Mouse (Mus musculus) natural killer cell, adult 2 months (primary cell): ENCODE measurements around the gene Rimbp3.
"Not testable (repeated sequence)": the region's sequence is repeated elsewhere in the genome, so short reads cannot be mapped to it uniquely, and the experiment has no call there.

Experiments
- DNase-seq, 2 experiments: peaks; one replicate each; pipeline ENCODE4 v3.0.0; 2022; ENCODE audit warnings: low spot score in 2 of 2

The Rimbp3 gene

DNA sequence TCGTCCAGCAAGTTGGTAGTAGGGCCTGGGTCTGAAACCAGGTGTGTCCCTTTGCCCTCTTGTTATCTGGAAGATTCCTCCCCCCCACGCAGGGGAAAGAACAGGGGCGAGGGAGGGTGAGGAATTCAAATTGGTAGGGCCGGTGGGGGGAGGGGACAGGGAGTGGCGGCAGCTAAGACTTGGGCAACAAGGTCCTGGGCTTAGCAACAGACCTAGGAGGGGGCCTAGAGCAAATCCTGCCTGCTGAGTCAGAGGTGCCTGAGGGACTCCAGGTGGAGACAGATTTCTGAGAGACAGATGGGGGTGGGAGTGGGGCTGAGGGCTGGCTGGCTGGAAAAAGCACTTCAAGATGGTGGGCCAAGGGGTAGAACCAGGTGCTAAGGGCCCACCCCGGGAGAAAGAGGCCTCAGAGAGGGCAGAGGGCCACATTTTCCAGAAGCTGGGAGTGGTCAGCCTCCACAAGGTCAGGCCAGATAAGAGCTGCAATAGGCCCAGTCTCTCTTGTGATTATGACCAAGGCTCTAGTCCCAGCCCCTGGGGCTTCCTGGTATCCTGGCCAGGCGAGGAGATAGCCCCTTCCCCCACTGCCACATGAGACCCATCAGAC lies 11.8 kb downstream of the Rimbp3 start:
- DNase-seq, result no peak

DNA sequence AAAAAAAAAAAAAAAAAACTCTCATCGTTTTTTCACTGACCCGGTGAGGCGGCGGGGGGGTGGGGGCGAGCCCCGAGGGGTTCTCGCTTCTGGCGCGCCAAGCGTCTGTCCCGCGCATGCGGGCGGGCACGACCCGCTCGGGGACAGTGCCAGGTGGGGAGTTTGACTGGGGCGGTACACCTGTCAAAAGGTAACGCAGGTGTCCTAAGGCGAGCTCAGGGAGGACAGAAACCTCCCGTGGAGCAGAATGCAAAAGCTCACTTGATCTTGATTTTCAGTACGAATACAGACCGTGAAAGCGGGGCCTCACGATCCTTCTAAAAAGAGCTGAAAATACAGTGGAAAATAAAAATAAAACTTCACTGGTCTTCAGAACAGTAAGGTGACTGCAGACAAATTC lies 13.8 kb downstream of the Rimbp3 start:
- peak; percentile 89 to 93 for DNase-seq

DNA sequence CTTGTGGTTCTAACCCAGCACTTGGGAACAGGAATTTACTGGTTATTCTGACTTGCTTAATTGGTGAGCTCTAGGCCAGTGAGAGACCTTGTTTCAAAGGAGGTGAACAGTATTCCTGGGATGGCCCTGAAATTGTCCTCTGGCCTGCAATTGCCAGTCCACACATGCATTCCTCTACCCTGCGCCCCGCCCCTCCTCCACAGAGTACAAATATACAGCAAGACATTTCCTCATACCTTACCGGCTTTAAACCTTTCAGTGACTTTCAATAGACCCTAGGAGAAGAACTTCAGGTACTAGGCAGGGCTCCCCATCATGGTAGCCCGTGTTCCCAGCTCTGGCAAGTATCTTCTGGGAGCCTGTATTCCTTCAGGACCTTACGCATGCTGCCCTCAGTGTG lies 17.2 kb downstream of the Rimbp3 start:
- DNase-seq, result no peak

DNA sequence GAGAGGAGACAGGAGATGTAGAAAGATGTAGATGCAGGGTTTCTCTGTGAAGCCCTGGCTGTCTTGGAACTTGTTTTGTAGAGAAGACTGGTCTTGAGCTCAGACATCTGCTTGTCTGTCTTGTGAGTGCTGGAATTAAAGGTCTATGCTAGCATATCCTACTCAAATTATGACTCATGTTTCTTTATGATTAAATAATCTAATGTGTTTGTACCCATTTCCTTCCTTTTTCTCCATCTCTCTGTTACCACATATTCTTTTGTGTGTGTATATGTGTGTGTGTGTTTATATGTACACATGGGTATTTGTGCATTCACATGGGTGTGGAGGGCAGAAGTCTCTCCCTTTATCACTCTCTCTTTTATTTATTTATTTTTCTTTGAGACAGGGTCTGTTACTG lies 18.1 kb downstream of the Rimbp3 start:
- DNase-seq, result no peak

DNA sequence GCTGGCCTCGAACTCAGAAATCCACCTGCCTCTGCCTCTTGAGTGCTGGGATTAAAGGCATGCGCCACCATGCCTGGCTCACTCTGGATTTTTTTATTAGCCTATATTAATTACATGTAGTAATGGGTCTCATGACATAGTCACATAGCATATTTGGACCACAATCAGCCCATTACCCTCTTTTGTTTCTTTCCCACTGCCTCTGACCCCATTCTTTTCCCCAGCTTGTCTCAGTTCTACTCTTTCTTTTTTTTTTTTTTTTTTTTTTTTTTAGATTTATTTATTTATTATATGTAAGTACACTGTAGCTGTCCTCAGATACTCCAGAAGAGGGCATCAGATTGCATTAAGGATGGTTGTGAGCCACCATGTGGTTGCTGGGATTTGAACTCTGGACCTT lies 23.1 kb downstream of the Rimbp3 start:
- not testable (repeated sequence) for DNase-seq

DNA sequence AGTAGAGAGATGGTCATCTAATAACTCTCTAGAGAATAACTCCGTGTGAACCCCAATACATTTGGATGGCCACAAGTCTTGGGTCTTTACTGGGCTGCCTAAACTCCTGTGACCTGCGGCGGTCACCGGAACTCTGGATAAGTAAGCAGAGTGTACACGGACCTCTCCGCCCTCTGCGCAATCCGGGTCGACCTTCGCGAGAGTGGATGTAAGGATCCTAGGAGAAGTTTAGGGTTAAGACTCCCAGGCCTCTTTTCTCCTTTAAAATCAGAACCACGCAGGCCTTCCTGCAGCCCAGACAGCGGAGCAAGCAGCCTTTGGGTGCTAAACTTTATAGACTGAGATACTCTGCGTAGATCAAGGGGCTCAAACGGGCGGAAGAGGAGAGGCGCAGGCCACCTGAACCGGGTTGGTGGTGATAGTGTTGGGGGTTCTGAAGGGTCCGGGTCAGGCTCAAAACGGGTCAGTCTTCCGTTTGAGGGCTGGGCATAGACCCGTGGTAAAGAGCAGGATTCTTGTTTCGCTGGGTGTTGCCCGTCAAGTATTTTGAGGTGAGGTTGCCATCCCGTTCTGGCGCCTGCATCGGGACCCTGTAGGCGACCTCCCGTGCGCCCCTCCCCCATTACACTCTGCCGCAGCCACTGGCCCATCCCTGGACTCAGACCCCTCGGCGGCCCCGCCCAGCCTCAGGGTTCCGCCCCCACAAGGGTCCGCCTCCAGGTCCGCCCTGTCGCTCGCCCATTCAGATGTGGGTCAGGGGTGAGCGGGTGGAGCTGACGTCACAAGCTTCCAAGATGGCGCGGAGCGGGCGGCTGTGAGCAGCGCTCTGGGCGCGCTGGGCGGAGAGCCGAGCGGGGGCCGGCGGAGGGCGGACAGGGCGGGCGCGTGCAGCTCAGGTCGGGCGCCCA lies 24.6 kb downstream of the Rimbp3 start, which contains the start of gene Hic2:
TSS of gene Hic2 (plus strand) at position 779 of the 908 bp plus-strand sequence.
- DNase-seq, result peak; percentile 86 to 89

DNA sequence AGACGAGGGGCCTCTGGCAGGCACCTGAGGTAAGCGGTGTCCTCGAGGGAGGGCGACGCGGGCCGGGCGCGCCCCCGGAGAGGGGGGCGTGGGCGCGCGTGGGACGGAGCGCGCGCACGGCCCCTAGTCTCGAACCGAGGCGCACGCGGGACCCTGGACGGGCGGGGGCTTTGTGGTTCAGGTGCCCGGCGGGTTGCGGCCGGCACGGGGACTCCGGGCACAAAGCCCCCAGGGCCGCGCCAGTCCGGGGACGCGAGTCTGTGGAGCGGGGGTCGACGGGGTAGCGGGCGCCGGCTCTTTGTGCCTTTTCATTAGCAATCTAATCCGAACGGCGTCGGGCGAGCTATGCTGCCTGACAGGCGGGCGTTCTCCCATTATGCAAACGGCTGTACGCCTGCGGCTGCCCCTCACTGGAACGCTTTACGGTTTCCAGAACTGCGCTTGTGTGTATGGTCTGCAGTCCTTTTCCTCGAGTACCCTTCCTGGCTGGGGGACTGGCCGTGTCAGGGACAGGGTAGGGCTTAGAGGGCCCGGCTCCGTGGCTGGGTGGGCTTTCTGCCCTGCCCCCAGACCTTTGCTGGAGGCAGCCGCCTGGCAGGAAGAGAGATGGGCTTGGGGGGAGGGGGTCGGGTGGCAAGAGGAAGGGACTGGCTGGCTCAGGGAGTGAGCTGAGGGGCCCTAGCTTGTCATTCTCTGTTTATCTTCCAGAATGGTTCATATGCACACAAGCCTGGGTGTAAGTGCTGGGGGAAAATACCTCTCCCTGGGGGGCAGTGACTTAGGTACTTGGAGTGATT lies 25.5 kb downstream of the Rimbp3 start:
- peak in 1 of 2 experiments; percentile 6 for DNase-seq

DNA sequence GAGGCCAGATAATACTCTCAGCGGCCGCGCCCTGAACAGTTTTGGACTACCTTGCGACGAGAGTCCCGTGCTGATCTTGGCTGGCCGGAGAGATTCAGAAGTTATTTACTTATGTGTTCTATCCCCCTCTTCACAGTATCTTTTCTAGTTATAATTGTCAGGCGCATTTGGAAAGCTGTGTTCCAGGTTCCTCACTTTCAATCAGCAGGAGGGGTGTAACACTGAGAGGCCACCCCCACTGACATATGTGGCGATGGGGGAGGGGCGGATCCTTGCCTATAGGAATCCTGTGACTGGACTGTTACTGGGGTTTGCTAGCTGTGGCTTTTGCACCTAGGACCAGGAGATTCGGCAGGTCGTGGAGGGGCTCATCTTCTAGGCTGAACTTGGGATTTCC lies 26.1 kb downstream of the Rimbp3 start:
- DNase-seq, result no peak

DNA sequence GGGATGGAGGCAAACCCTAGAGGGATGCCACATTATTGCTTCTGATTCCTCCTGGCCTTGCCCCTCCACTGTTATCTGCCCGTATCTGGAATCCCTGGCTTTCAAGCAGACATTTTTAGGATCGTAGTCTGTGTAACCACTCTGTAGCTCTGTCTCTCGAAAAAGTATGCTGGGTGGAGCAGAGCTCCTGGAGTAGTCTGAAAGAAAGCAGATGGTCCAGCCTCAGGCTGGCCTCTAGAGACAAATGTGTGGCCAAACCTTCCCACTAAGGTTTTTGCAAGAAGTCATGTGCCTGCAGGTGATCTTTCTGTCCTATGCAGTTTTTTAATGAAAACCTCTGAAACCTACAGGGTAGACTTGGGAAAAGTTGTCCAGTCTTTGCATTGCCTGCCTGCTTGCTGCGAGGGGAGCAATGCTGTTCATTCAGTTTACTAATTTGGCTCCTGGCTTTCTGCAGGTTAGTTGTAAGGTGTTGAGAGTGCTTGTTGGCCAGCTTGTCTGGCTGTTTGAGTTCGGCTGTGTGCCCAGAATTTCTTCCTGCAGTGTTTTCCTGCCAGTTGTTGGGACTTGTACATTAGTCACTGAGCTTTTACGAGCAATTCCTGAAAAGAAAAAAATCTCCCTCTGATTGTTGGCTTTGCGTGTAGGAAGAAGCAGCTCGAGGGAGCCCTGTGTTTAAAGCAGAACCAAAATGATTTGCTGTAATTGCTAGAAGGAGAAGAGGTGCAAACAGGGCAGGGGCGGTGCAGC lies 26.7 kb downstream of the Rimbp3 start:
- no peak for DNase-seq

DNA sequence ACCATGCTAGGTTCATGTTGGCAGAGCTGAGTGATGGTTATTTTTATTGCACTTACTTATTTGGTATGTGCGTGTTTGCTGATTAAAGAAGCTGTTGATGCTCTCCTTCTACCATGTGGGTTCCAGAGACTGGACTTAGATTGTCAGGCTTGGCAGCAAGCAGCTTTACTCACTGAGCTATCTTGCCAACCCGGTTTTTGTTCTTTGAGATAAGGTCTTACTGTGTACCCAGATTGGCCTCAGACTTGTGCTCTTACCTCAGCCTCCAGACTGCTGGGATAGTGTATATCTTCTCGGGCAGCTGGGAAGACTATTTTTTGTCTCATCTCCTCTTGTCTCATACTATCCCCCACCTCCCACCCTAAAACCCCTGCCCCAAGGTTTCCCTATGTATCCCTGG lies 29.2 kb downstream of the Rimbp3 start:
- no peak for DNase-seq

DNA sequence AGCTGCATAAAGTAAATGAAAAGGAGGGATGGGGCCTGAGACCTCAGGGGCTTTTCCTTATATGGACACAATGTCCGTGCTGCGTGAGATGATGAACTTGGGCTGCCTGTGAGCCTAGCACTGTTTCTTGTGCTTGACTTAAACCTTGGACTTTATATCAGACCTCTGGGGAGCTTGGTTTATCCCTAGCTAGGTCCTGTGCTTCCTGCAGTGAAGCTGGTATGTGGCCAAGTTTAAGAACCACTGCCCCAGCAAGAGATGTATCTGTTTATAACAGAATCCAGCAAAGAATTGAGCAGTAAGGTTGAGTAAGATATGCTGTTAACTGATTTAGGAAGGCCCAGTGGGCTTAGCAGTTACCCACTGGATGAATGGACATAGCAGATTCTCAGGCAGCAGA lies 31.0 kb downstream of the Rimbp3 start:
- no peak for DNase-seq

DNA sequence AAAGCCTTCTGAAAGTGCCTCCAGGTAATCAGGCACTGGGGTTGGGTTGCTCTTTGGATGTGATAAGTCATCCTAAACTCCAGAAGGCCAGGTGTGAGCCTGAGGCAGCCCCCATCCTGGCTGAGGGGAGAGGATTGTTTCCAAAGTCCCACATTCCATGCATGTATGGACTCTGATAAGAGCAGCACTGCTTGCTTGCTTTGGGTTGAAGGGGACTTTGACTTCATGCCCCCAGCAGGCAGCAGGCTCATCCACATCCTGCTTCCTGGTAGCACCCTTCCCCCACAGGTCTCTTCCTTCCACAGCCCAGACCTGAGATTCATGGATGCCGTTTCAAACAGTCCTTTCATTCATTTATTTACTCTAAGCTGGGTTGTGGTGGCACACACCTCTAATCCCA lies 35.3 kb downstream of the Rimbp3 start:
- DNase-seq, result no peak

DNA sequence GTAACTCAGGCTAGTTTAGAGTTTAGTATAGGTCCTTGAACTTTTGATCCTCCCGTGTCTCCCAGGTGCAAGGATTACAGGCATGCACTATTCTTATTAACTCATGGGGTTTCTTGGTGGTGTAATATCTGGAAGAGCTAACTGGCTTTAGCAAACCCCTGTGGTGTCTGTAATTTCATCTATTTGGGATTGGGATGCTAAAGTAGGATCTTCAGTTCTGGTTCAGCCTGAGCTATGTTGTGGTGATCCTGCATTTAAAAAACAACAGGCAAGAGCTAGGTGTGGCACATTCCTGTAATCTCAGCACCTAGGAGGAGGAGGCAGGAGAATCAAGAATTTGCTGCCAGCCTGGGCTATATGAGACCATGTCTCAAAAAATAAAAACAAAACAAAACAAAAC lies 36.6 kb downstream of the Rimbp3 start:
- DNase-seq, result no peak

DNA sequence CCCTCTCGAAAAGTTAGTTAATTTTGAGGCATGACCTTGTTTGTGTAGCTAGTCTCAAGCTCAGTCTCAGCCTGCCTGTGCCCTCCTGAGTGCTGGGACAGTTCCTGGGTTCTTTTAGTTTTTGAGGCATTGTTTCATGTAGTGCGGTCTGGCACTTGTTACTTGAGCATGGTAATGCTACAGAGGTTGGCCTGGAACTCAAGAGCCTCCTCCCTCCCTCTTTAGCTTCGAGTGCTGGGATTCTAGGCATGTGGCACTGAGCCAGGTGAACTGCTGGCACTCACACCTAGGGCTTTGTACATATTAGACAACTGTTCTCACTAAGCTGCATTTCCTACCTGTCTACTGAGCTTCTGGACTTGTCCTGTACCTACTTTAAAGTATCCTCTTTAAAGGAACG lies 39.3 kb downstream of the Rimbp3 start:
- DNase-seq, result no peak

DNA sequence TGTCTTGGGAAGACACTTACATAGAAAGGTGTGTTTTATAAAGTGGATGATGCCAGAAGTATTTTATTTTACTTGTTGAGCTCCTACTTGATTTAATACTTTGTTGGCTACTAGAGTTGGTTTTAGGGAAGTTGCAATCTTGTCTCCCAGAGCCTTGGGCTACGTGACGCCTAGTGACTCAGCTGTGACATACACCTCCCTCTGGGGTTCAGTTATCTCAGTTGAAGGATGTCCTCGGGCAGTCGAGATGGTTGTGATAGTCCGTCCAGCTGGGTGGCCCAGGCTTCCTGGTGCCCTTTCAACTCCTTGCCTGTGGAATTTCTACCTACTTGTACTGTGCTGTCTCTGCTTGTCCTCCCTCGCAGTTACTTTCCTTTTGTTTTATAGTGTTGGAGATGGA lies 40.7 kb downstream of the Rimbp3 start:
- no peak for DNase-seq

DNA sequence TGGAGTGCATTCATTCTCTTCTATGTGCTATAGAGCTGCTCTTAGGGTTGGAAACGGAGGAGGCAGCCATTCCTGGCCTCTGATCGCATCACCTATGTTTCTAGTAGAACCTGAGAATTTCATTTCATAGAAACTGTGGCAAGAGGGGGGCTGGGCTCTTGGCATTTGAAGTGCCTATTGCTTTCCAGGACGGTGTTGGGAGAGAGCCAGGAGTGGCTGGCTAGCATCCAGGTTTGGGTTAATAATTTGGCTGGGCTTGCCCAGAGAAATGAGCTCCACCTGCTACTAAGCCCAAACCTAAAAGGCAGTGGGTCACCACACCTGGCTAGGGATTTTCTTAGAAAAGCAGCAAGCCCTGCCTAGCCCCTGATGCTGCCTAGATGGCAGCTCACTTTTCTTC lies 43.1 kb downstream of the Rimbp3 start:
- DNase-seq, result no peak

DNA sequence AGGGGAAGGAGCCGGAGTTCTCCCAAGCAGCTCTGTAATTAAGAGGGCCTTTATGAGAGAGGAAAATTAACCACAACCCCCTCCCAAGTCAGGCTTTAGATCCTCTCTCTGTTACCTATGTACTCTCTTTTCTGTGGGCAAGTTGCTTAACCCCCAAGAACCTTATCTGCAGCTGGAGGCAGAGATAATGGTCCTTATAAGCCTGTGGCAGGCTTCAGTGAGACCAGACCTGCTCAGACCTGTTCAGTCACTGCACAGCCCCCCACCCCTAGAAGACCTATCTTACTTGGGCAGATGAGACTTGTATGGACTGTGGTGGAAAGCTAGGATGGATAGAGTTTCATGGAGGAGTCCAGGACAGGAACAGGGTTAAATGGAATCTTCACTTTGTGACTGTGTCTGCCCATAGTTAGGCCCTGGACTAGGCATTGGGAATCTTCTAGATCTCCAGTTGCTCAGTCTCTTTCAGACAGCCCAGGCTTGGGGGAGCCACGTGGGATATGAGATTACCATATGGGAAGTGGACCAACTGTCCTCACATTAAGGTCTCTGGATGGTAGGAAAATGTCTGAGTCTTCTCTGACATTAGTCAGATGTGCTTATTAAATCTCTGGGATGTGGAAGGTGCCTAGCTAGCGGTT lies 43.8 kb downstream of the Rimbp3 start:
- DNase-seq, result no peak

DNA sequence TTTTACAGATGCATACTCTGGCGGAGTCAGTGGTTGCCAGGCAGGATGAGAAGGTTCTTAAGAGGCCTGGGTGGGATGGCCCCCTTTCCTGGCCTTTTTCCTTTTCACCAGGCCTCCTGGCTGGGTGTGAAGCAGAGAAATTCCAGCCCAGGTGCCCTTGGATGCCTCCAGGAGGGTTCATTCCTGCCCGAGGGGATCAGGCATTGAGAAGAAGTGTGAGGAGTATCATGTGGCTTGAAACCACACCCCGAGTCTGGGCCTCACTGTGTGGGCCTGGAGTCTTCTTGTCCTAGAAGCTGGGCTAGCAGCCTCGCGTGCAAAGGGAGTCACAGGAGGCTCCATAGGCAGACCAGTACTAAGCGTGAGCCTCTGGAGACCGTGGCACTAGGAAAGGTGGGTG lies 44.4 kb downstream of the Rimbp3 start:
- DNase-seq, result no peak

DNA sequence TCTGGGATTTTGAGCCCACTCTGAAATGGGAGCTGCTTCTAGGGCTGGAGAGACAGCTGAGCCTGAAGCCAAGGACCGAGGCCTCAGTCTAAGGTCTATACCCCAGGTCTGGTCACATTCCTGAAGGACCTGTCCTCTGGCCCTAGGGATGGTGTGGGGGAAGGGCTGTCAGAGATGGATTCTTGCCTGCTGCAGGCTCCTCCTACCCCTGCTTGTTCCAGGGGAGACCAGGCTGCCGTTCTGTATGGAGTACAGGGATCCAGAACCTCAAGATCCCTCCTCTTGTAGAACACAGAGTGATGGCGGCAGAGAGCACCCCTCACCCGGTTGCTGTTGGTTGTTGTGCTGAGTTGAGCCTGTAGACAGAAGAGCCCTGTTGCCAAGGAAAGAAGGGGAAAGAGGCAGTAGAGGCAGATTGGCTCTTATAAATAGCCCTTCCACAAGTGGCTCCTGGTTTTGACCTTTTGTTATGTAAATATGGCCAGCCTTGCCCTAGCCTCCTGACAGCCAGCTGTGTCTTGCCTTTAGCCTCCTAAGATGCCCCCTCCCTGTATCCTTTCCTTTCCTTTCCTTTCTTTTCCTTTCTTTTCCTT lies 45.7 kb downstream of the Rimbp3 start:
- no peak for DNase-seq

DNA sequence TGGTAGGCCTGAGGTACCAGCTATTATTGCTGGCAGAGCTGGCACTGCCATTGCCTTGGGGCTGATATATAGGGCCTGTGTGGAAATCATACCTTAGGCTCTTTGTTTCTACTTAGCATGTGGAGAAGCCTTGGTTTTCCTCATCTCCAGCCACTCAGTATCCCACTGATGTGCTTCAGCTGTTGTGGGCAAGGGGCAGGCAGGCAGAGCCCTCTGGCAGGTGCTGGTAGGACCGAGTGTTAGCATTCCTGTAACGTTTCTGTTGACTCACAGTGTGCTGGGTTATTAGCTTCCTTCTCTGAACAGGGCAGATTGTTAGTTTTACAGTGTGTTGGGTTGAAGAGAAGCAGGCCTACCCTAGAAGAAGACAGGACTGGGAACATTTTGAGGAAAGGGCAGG lies 46.9 kb downstream of the Rimbp3 start:
- DNase-seq, result no peak

DNA sequence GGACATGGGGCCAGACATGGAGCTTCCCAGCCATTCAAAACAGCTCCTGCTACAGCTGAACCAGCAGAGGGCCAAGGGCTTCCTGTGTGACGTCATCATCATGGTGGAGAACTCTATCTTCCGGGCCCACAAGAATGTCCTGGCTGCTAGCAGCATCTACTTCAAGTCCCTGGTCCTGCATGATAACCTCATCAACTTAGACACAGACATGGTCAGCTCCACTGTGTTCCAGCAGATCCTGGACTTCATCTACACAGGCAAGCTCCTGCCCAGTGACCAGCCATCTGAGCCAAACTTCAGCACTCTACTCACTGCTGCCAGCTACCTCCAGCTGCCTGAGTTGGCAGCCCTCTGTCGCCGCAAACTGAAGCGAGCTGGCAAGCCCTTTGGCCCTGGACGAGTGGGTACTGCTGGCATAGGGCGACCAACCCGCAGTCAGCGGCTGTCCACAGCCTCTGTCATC lies 49.0 kb downstream of the Rimbp3 start:
- no peak for DNase-seq
